Mouse (Mus musculus) hindbrain, embryonic 15.5 days (tissue): ENCODE results near the gene Zfp106. TPM values are rescaled to one million over a fixed set of nuclear protein-coding genes. Genes with fewer than 3 reads are reported as not detected.
A peak's percentile ranks its signal among the peaks of the same experiment; 100 is the strongest.
"Not testable (repeated sequence)": the region's sequence is repeated elsewhere in the genome, so short reads cannot be mapped to it uniquely, and the experiment has no call there.

Experiments used
- ATAC-seq: fragments of 200-750 bp; cut with Nextera tagmentation; 2 replicates; pipeline ENCODE4 v1.8.0; 2017; ENCODE audit warnings: low read depth, moderate number of reproducible peaks, moderate TSS enrichment; ENCODE audit not compliant: low FRiP score
- H3K27ac ChIP-seq: fragments of 300-500 bp; sonication (generic); replicated peaks from 2 replicates; pipeline ENCODE4 v1.5.1; 2015; ENCODE audit warnings: mild to moderate bottlenecking, inconsistent platforms
- H3K27me3 ChIP-seq: fragments of 300-500 bp; sonication (generic); 2 replicates; pipeline ENCODE4 v1.6.1; 2015; ENCODE audit warnings: control low read depth, inconsistent platforms
- H3K36me3 ChIP-seq: fragments of 300-500 bp; sonication (generic); 2 replicates; pipeline ENCODE4 v1.6.1; 2015; ENCODE audit warnings: control low read depth, inconsistent platforms
- H3K4me1 ChIP-seq: fragments of 300-500 bp; sonication (generic); replicated peaks from 2 replicates; pipeline ENCODE4 v1.6.1; 2015; ENCODE audit warnings: control low read depth, inconsistent platforms
- H3K4me2 ChIP-seq: fragments of 300-500 bp; sonication (generic); 2 replicates; pipeline ENCODE4 v1.6.1; 2015; ENCODE audit warnings: moderate library complexity, mild to moderate bottlenecking, inconsistent platforms
- H3K4me3 ChIP-seq: fragments of 300-500 bp; sonication (generic); 2 replicates; pipeline ENCODE4 v1.5.1; 2015; ENCODE audit warnings: mild to moderate bottlenecking, inconsistent platforms
- H3K9ac ChIP-seq: fragments of 300-500 bp; sonication (generic); 2 replicates; pipeline ENCODE4 v1.6.1; 2015; ENCODE audit warnings: inconsistent platforms
- H3K9me3 ChIP-seq: fragments of 300-500 bp; sonication (generic); 2 replicates; pipeline ENCODE4 v1.6.1; 2016; ENCODE audit warnings: control low read depth, inconsistent platforms
- WGBS: fragments of 180-500 bp; shearing (Covaris S2); methylation state at CpG from one replicate; pipeline ENCODE4 v1.1.7; 2015; 5-methylcytosine and 5-hydroxymethylcytosine counted together
- polyA plus RNA-seq: library from polyadenylated mRNA; unstranded; fragments of >200 nt; fragmentation: Nextera tagmentation; extraction: Ambion mirVana; gene quantifications from 2 replicates; pipeline ENCODE4 v1.2.1, GENCODE M21; 2015

Gene Zfp106
- polyA plus RNA-seq, 1 experiment from 2014 or later = 39.3 TPM

DNA sequence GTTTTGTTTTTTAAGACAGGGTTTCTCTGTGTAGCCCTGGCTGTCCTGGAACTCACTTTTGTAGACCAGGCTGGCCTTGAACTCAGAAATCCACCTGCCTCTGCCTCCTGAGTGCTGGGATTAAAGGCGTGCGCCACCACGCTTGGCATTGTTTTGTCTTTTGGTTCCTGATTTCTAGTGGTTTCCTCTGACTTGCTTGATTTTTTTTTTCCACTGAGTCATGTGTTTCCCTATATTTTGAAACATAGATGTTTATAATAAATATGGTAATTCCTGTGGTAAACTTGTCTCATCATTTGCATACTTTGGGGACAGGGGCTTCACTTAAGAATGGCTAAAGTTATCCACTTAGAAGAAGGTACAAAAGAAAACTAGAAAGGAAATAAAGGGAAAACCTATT is 8.5 kb upstream of the Zfp106 start:
- H3K4me2 ChIP-seq, H3K9me3 ChIP-seq, ATAC-seq, H3K27me3 ChIP-seq, H3K36me3 ChIP-seq, H3K4me3 ChIP-seq, H3K9ac ChIP-seq, H3K27ac ChIP-seq: not testable (repeated sequence)
- peaks cover 14% of the 10 kb centered on the region for H3K4me1 ChIP-seq
- WGBS = 96% methylated on average over 3 of the region's 3 CpGs

DNA sequence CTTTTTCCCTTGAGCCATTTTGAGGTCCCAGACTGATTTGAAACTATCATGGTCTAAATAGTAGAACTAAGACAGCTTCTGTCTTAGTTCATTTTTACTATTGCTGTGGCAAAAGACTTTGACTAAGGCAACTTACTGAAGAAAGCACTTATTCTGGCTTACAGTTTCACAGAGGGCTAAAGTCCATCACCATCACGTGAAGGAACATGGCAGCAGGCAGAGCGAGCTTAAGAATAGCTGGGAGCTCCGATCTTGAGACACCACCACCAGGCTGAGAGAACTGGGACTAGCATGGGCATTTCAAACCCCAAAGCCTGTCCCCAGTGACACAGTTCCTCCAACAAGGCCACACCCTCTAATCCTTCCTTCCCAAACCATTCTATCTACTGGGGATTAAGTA is 7.4 kb upstream of the Zfp106 start:
- Histone ChIP-seq H3K9me3 (no peaks in the 10 kb centered on the region), H3K4me1 (peaks cover 18% of the 10 kb centered on the region), H3K4me3 (no peak overlapping the region), H3K36me3 (peaks cover 2% of the 10 kb centered on the region; the same call in 1 of the 2 replicates), H3K27ac (no peak overlapping the region), H3K9ac (no peak overlapping the region), H3K4me2 (no peak overlapping the region), H3K27me3 (no peaks in the 10 kb centered on the region)
- ATAC-seq = no peak
- 98% methylated on average over 3 of the region's 3 CpGs for WGBS

DNA sequence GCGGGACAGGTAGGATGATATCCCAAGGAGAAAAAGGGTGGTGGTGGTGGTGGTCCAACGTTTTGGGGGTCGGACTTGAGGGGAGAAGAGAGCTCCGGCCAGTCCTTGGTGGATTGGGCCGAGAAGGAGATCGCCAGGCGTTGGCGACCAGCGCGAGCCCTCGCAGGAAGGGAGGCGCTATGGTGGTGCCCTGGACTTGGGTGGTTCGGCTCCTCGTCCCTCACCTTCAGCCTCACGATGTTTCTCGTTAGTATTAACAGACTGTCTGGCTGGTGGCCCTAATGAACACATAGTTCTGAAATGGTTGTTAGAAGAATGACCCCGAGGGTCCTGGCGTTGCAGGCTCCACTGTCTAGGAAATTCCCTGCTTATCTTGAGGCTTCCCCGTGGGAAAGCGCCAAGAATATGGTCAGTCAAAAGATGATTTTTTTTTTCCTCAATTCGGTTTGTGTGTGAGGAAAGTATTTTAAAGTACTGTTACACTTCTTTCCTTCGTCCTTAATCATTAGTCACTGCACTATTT is 4.2 kb upstream of the Zfp106 start:
- H3K9me3 ChIP-seq = no peaks in the 10 kb centered on the region
- peak overlapping the region; percentile 83 for H3K4me3 ChIP-seq
- peak overlapping the region; percentile 79 for H3K27ac ChIP-seq
- H3K4me1 ChIP-seq = peaks cover 20% of the 10 kb centered on the region
- no peaks in the 10 kb centered on the region for H3K27me3 ChIP-seq
- peak overlapping the region; percentile 79 for H3K9ac ChIP-seq
- ATAC-seq = peak; percentile 85
- peak overlapping the region; percentile 63 for H3K4me2 ChIP-seq
- WGBS = under 1% methylated on average over 22 of the region's 22 CpGs
- no peaks in the 10 kb centered on the region for H3K36me3 ChIP-seq

DNA sequence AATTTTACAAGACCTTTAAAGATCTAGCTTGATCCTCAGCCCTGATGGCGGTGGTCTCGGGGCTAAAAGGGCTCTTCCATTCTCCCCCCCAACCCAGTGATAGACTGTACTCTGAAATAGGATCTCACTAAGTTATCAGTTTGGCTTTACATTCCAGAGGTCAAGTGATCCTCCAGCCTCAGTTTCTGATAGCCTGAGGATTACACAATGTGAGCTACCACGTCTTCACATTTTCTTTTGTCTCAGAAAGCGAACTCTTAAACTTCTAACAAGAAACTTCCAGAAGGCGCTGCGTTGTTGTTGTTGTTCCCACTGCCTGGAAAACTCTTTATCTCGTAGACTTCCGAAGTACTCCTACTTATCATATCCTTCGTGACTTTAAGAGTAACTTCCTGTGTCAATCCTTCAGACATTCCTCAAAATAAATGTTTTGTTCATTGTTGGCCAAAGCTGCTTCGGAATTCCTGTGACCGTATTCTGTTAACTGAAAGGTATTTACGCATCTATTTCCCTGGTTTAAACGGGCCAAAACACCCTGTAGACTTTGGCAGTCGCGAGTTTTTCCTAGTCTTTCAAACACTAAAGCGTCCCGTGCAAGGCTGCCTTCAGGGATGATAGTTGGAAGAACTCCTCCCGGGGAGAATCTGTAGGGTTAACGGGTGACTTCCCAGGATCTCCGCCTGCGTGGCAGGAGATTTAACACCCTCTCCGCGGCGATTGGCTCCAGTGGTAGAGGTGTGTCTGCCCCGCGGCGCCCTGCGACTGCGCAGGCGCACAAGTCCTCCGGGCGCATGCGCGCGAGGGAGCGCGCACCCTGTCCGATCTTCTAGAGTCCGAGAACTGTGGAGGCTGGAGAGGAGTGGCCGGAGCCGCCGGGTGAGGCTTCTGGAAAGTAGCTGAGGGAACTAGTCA is 3.5 kb upstream of the Zfp106 start, which contains the start of gene Snap23:
Gene Snap23 (plus strand): TSS at position 786 of the 912 bp plus-strand sequence.
- Histone ChIP-seq H3K9me3 (no peaks in the 10 kb centered on the region), H3K36me3 (no peaks in the 10 kb centered on the region), H3K4me1 (peaks cover 27% of the 10 kb centered on the region), H3K4me3 (peak within 1 kb of the TSS; percentile 83), H3K9ac (peak within 1 kb of the TSS; percentile 79), H3K27me3 (no peaks in the 10 kb centered on the region), H3K27ac (peak within 1 kb of the TSS; percentile 79), H3K4me2 (peak within 1 kb of the TSS; percentile 63)
- ATAC-seq = peak; percentile 94
- WGBS = 2% methylated on average over 42 of the region's 42 CpGs

DNA sequence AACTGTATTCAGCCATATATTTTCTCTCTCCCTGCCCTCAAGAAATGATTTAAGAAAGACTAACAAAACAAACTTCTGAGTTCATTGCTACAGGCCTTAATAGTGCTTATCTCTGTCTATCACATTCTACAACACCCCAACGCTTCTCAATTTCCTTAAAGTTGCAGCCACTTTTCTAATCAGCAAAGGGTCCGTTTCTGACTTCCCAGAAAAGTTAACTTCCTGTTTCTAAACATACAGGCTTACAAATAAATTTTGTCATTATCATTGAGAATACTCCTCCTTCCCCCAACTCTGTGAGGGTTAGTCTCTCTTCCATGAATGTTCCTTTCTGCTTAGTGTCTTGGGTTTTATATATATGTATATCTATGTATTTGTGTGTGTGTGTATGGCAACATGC is 1.7 kb upstream of the Zfp106 start:
- Histone ChIP-seq H3K4me2 (no peak overlapping the region), H3K9me3 (no peaks in the 10 kb centered on the region), H3K4me1 (peaks cover 33% of the 10 kb centered on the region), H3K27ac (no peak overlapping the region), H3K27me3 (no peaks in the 10 kb centered on the region), H3K36me3 (no peaks in the 10 kb centered on the region), H3K9ac (no peak overlapping the region), H3K4me3 (no peak overlapping the region)
- WGBS = 91% methylated on average over 2 of the region's 2 CpGs
- ATAC-seq = no peak

DNA sequence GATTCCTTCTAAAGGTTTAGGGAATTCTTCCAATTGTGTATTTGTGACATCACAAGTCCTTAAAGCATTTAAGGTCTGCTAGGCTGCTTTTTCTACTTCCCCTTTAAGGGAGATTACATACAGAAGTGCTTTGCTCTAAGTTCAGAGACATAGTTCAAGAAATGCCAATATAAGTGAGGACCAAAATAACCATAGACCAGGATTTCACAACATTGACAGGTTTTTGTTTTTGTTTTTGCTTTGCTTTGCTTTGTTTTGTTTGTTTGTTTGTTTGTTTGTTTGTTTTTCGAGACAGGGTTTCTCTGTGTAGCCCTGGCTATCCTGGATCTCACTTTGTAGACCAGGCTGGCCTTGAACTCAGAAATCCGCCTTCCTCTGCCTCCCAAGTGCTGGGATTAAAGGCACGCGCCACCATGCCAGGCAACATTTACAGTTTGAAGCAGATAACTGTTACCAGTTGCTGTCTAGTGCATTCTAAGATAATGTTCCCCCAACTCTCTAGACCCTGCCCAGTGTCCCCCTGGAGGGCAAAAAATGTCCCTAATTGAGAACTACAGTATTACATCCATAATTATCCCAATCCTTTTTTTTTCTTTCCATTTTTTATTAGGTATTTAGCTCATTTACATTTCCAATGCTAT is 1.0 kb upstream of the Zfp106 start:
- not testable (repeated sequence) for H3K9me3 ChIP-seq, H3K27ac ChIP-seq, ATAC-seq, H3K9ac ChIP-seq, H3K27me3 ChIP-seq, H3K4me2 ChIP-seq, H3K4me3 ChIP-seq, H3K36me3 ChIP-seq
- WGBS = 90% methylated on average over 4 of the region's 4 CpGs
- peaks cover 33% of the 10 kb centered on the region for H3K4me1 ChIP-seq

DNA sequence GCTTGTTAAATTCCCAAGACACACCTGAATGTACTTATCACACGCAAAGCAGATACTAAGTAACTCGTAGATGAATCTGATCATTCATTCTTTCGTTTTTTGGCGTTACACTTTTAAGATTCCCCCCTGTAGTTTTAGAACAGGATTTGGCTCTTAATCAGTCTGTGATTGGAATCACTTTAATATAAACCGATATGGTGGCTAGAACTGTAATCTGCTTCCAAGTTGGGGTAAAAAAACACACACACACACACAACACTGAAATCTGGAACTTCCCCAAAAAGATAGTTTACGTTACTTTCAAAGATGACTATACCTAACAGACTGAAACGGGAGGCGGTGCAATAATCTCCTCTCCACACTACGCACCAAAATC is 796 bp downstream of the Zfp106 start:
- no peak for ATAC-seq
- no peaks in the 10 kb centered on the region for H3K9me3 ChIP-seq
- WGBS = 24% methylated on average over 9 of the region's 9 CpGs

DNA sequence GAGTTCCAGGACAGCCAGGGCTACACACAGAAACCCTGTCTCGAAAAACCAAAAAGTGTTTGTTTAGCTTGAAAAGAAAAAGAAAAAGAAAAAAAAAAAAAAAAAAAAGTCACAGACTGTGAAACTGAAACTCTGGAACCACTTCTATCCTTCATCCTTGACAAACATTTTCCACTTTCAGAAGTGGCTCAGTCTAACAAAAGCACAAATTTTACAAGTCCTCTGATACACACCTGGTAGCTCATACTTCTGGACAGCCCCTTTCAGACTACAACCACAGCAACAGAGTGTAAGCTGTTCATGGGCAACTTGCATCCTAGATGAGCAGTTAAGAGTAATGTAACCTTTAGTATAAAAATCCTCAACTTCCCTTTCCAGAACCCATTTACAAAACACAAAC is 2.1 kb downstream of the Zfp106 start:
- no peak for ATAC-seq
- Histone ChIP-seq H3K4me2 (no peak overlapping the region), H3K27me3 (no peaks in the 10 kb centered on the region), H3K4me1 (peaks cover 16% of the 10 kb centered on the region), H3K9me3 (no peaks in the 10 kb centered on the region), H3K4me3 (no peak overlapping the region), H3K9ac (no peak overlapping the region), H3K36me3 (no peaks in the 10 kb centered on the region), H3K27ac (no peak overlapping the region)
- 95% methylated on average over 1 of the region's 1 CpGs for WGBS

More for the DNA sequence above, 796 bp downstream of the Zfp106 start:
- Histone ChIP-seq H3K4me1 (peaks cover 19% of the 10 kb centered on the region), H3K4me2 (peak overlapping the region; percentile 69), H3K27me3 (no peaks in the 10 kb centered on the region), H3K9ac (peak overlapping the region; percentile 87), H3K4me3 (peak overlapping the region; percentile 68), H3K27ac (peak overlapping the region; percentile 74; the same call in 1 of the 2 replicates), H3K36me3 (no peaks in the 10 kb centered on the region)

DNA sequence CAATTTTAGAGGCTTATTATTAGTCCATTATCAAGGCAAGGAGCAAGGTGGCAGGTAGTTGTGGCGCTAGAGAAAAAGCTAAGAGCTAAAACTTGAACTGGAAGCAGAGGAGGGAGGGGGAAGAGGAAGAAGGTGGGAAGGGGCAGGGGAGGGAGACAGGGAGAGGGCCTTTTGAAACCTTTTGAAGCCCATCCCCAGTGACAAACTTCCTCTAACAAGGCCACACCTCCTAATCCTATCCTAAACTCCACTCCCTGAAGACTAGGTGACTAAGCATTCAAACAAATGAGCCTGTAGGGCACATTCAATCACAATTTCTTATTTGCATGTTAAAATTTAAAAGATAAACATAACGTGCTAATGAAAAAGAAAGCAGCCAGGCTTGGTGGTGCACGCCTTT is 4.8 kb downstream of the Zfp106 start:
- Histone ChIP-seq H3K36me3 (peaks cover 2% of the 10 kb centered on the region), H3K27me3 (no peaks in the 10 kb centered on the region), H3K4me1 (peaks cover 16% of the 10 kb centered on the region), H3K4me3 (no peak overlapping the region), H3K4me2 (no peak overlapping the region), H3K27ac (no peak overlapping the region), H3K9me3 (no peaks in the 10 kb centered on the region), H3K9ac (no peak overlapping the region)
- WGBS = 84% methylated on average over 3 of the region's 3 CpGs
- ATAC-seq = no peak

DNA sequence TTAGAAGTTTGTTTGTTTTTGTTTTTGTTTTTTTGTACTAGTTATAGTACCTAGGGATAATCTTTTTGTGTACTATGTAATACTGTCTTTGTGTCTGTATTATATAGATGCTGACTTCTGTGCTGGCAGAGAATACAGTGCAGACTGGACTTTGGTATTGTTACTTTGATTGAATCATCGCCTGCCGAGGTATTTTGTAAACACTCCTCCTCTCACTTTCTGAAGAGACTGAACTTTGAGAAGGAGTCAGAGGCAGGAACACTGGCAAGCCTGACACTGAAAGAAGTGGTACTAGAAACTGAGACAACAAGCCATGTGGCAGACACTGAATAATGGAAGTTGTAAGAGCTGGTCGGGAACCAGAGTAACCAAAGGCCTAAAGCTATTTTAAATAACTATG is 6.8 kb downstream of the Zfp106 start:
- no peak overlapping the region for H3K4me2 ChIP-seq
- peaks cover 16% of the 10 kb centered on the region for H3K36me3 ChIP-seq
- no peaks in the 10 kb centered on the region for H3K27me3 ChIP-seq
- ATAC-seq = no peak
- no peak overlapping the region for H3K27ac ChIP-seq
- no peaks in the 10 kb centered on the region for H3K9me3 ChIP-seq
- WGBS = 76% methylated on average over 3 of the region's 3 CpGs
- H3K4me3 ChIP-seq = no peak overlapping the region
- H3K9ac ChIP-seq = no peak overlapping the region
- peaks cover 3% of the 10 kb centered on the region for H3K4me1 ChIP-seq

DNA sequence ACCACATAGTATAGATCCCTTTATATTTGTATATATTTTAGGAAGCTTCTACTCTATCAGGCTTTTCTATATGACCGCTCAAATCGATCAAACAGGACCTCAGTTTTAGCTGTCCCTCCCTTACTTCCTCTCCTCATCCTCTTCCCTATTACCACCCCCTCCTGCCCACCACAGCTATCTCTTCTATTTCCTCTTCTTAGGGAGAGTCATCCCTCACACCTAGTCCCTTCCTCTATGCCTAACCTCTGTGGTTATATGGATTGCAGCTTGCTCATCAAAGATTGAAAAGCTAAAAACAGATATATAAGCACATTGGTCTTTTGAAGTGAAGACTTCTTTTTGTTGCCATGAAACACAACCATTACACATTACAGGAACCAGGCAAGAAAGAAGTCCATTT is 18.9 kb downstream of the Zfp106 start:
- Histone ChIP-seq H3K9ac (no peak overlapping the region), H3K27me3 (no peaks in the 10 kb centered on the region), H3K4me3 (no peak overlapping the region), H3K4me1 (peaks cover 6% of the 10 kb centered on the region), H3K9me3 (no peaks in the 10 kb centered on the region), H3K27ac (no peak overlapping the region), H3K36me3 (peaks cover 8% of the 10 kb centered on the region; the same call in 1 of the 2 replicates), H3K4me2 (no peak overlapping the region)
- 98% methylated on average over 2 of the region's 2 CpGs for WGBS
- no peak for ATAC-seq

DNA sequence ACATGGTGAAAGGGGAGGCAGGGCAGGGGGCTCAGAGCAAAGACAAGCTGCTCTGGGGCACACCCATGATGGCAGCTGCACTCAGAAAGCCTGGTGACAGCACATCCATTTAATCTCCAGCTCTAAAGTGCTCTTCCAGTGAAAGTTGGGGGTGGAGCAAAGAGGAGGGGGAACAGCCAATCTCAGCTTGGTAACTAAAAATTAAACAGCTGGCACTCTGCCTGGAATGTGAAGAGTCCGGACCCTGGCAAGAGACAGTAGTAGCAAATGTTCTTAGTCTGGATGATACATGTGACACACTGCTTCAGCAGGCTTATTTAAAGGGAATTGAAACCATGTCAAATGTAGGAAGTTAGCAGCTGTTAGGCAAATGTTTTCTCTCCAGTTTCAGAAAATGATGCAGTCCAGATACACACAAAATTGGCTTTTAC is 23.9 kb downstream of the Zfp106 start:
- peaks cover 14% of the 10 kb centered on the region for H3K4me1 ChIP-seq
- 0 out of 2 replicates have a peak overlapping the region, but pooled peaks have one; percentile 7 for H3K4me2 ChIP-seq
- H3K27ac ChIP-seq = peak overlapping the region; percentile 69
- no peak overlapping the region for H3K9ac ChIP-seq
- no peaks in the 10 kb centered on the region for H3K9me3 ChIP-seq
- peaks cover 15% of the 10 kb centered on the region for H3K36me3 ChIP-seq
- no peak overlapping the region for H3K4me3 ChIP-seq
- no peaks in the 10 kb centered on the region for H3K27me3 ChIP-seq
- peak; percentile 84 for ATAC-seq
- 13% methylated on average over 1 of the region's 1 CpGs for WGBS
